Mouse (Mus musculus) G1E (cell line): ENCODE measurements around the gene Olfr172. TPM values are rescaled to one million over a fixed set of nuclear protein-coding genes. Genes with fewer than 3 reads are reported as not detected.

Experiments
- ATAC-seq: 2 replicates; pipeline ENCODE4 v1.8.0; 2016; ENCODE audit warnings: mild to moderate bottlenecking; ENCODE audit not compliant: insufficient number of reproducible peaks, poor library complexity, low FRiP score, severe bottlenecking; ENCODE audit errors: extremely low read depth
- DNase-seq: peaks from one replicate; pipeline ENCODE4 v3.0.0; 2012; ENCODE audit warnings: low spot score
- H3K27me3 ChIP-seq: 2 replicates; pipeline ENCODE4 v1.6.1; 2012; ENCODE audit warnings: mild to moderate bottlenecking, low read length, inconsistent platforms; ENCODE audit not compliant: insufficient read depth
- H3K36me3 ChIP-seq: replicated peaks from 2 replicates; pipeline ENCODE3; 2012; ENCODE audit warnings: mild to moderate bottlenecking, inconsistent platforms
- H3K4me1 ChIP-seq: 2 replicates; pipeline ENCODE4 v1.6.1; 2012; ENCODE audit warnings: low read depth, low read length, inconsistent platforms, mixed read lengths; ENCODE audit not compliant: insufficient read depth
- H3K4me3 ChIP-seq: 2 replicates; pipeline ENCODE4 v1.5.1; 2012; ENCODE audit warnings: low read depth, mild to moderate bottlenecking, inconsistent platforms, low read length, moderate library complexity, mixed read lengths
- H3K9me3 ChIP-seq: replicated peaks from 2 replicates; pipeline ENCODE4 v1.6.1; 2012; ENCODE audit warnings: inconsistent platforms
- CTCF ChIP-seq: IDR thresholded peaks from 2 replicates; pipeline ENCODE4 v1.5.1; 2012; ENCODE audit warnings: low read depth, low read length, inconsistent platforms, mixed read lengths
- GATA1 ChIP-seq: IDR thresholded peaks from 2 replicates; pipeline ENCODE4 v1.6.1; 2012; ENCODE audit warnings: borderline replicate concordance, low read length, inconsistent platforms, mixed read lengths
- GATA2 ChIP-seq: IDR thresholded peaks from 2 replicates; pipeline ENCODE4 v1.6.1; 2012; ENCODE audit warnings: low read depth, low read length, inconsistent platforms, borderline replicate concordance
- POLR2AphosphoS5 ChIP-seq: IDR thresholded peaks from 2 replicates; pipeline ENCODE4 v1.6.1; 2012; ENCODE audit warnings: low read depth, low read length, inconsistent platforms; ENCODE audit not compliant: insufficient replicate concordance
- TAL1 ChIP-seq: conservative IDR thresholded peaks from 2 replicates; pipeline ENCODE4 v1.6.1; 2012; ENCODE audit warnings: low read depth, low read length, inconsistent platforms, mixed read lengths
- polyA plus RNA-seq: library from polyadenylated mRNA; stranded (reverse); fragments of >175 nt; gene quantifications from 2 replicates; pipeline ENCODE4 v1.2.3, GENCODE M21; 2012
- total RNA-seq, 2 experiments: library from RNA; stranded (forward) in 1 of 2; stranded (reverse) in 1 of 2; fragments of 200-1000 nt in 1 of 2; fragments of >200 nt in 1 of 2; fragmentation: Nextera tagmentation in 1 of 2; gene quantifications; 2 replicates each; pipeline ENCODE4 v1.2.3; 2014 to 2017

Olfr172 gene
- total RNA-seq (2014; fragmentation: Nextera tagmentation) (not detected in 2 replicates), total RNA-seq (2017) (not detected in 2 replicates), polyA plus RNA-seq (not detected in 2 replicates)

- TF ChIP-seq TAL1 = no peak
- TF ChIP-seq GATA2 = no peak
- no peak for TF ChIP-seq GATA1
- TF ChIP-seq CTCF = no peak
- TF ChIP-seq POLR2AphosphoS5 = no peak
- Histone ChIP-seq H3K4me1 (no peaks in the 10 kb centered on the region), H3K9me3 (peaks cover 3% of the 10 kb centered on the region; the same call in 1 of the 2 replicates), H3K36me3 (no peaks in the 10 kb centered on the region), H3K27me3 (no peaks in the 10 kb centered on the region), H3K4me3 (no peak within 1 kb of the TSS)
- ATAC-seq = no peak
- DNase-seq = no peak
Measured at GRCm38 (mm10) chr16:58763076-58763475, at the start of gene Olfr172. Gene Olfr172, minus strand, starts transcription at chr16:58763176.

- no peak for ATAC-seq
- no peak for TF ChIP-seq CTCF
- no peak for TF ChIP-seq GATA1
- TF ChIP-seq TAL1 = no peak
- TF ChIP-seq GATA2 = no peak
- no peak for TF ChIP-seq POLR2AphosphoS5
- H3K27me3 ChIP-seq = no peaks in the 10 kb centered on the region
- no peak within 1 kb of the TSS for H3K4me3 ChIP-seq
- no peaks in the 10 kb centered on the region for H3K9me3 ChIP-seq
- H3K4me1 ChIP-seq = no peaks in the 10 kb centered on the region
- no peak for DNase-seq
- H3K36me3 ChIP-seq = no peaks in the 10 kb centered on the region
Measured at GRCm38 (mm10) chr16:58800168-58800567, 37.2 kb upstream of the Olfr172 start, which contains the start of gene Olfr173. Gene Olfr173, minus strand, starts transcription at chr16:58800268.

GRCm38 (mm10) chr16:58756191-58756590, 6.8 kb downstream of the Olfr172 start:
- ATAC-seq = no peak
- DNase-seq = no peak
- Histone ChIP-seq H3K36me3 (no peaks in the 10 kb centered on the region), H3K4me3 (no peak overlapping the region), H3K9me3 (no peaks in the 10 kb centered on the region), H3K4me1 (peaks cover 4% of the 10 kb centered on the region), H3K27me3 (no peaks in the 10 kb centered on the region)
- TF ChIP-seq GATA2 = no peak
- no peak for TF ChIP-seq CTCF
- no peak for TF ChIP-seq TAL1
- no peak for TF ChIP-seq POLR2AphosphoS5
- TF ChIP-seq GATA1 = no peak

GRCm38 (mm10) chr16:58751314-58751713, 11.7 kb downstream of the Olfr172 start:
- Histone ChIP-seq H3K4me1 (peaks cover 11% of the 10 kb centered on the region), H3K4me3 (no peak overlapping the region), H3K9me3 (no peaks in the 10 kb centered on the region), H3K27me3 (no peaks in the 10 kb centered on the region), H3K36me3 (no peaks in the 10 kb centered on the region)
- TF ChIP-seq CTCF = peak; percentile 12; the same call in 1 of the 2 replicates
- TF ChIP-seq TAL1 = no peak
- DNase-seq = no peak
- peak; percentile 63 for ATAC-seq

- Histone ChIP-seq H3K4me3 (no peak overlapping the region), H3K36me3 (no peaks in the 10 kb centered on the region), H3K9me3 (no peaks in the 10 kb centered on the region; the same call in 1 of the 2 replicates), H3K4me1 (peaks cover 14% of the 10 kb centered on the region), H3K27me3 (no peaks in the 10 kb centered on the region)
- no peak for DNase-seq
- no peak for ATAC-seq
- TF ChIP-seq GATA1 (no peak), CTCF (no peak), POLR2AphosphoS5 (no peak), GATA2 (no peak), TAL1 (no peak)
Measured at GRCm38 (mm10) chr16:58746715-58747114, 16.3 kb downstream of the Olfr172 start.

GRCm38 (mm10) chr16:58740751-58741150, 22.2 kb downstream of the Olfr172 start:
- H3K4me3 ChIP-seq = no peak overlapping the region
- DNase-seq (no peak), ATAC-seq (no peak)
- no peaks in the 10 kb centered on the region; the same call in 1 of the 2 replicates for H3K9me3 ChIP-seq
- TF ChIP-seq GATA1 (no peak), GATA2 (no peak), POLR2AphosphoS5 (no peak), TAL1 (no peak), CTCF (no peak)
- peaks cover 2% of the 10 kb centered on the region for H3K36me3 ChIP-seq
- no peaks in the 10 kb centered on the region for H3K27me3 ChIP-seq
- peaks cover 10% of the 10 kb centered on the region for H3K4me1 ChIP-seq

GRCm38 (mm10) chr16:58738800-58739199, 24.2 kb downstream of the Olfr172 start:
- DNase-seq = no peak
- ATAC-seq = no peak
- H3K36me3 ChIP-seq = peaks cover 12% of the 10 kb centered on the region
- peaks cover 7% of the 10 kb centered on the region; the same call in 1 of the 2 replicates for H3K4me1 ChIP-seq
- H3K4me3 ChIP-seq = no peak overlapping the region
- H3K27me3 ChIP-seq = no peaks in the 10 kb centered on the region
- H3K9me3 ChIP-seq = no peaks in the 10 kb centered on the region; the same call in 1 of the 2 replicates
- TF ChIP-seq CTCF (no peak), TAL1 (no peak), GATA1 (no peak), GATA2 (no peak), POLR2AphosphoS5 (no peak)
